8 mouse cellular contexts compared by ENCODE assay signal in the genomic region with DNA sequence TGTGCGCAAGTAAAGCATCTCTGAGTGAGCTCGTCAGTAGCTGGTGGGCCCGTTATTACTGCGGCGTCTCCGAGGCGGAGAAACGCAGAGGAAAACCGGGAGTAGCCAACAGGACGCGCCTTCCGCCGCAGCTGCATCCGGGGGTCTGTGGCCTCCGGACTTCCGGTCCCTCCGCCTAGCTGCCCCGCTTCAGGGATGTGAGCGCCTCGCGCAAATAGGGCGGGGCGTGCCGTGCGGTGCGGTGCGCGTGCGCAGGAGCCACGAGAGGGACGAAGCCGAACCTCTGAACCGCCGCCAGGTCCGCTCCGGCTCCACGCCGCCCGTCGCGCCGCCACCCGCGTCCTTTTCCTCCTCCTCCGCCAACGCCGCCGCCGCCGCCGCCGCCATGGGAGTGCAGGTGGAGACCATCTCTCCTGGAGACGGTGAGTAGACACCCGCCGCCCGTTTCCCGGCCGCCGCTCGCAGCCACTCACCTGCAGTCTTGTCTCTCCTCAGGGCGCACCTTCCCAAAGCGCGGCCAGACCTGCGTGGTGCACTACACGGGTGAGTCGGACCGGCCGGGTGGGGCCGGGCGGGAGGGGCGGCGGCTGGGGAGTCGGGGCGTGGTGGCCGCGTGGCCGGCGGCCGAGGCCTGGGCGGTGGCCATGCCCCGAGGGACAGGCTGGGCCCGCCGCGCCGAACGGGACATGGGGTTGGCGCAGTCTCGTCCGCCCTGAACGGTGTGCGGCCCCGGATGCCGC. TPM values are rescaled to one million over a fixed set of nuclear protein-coding genes. Genes with fewer than 3 reads are reported as not detected.
DNase-seq lines count a peak whose midpoint lies in the region; ATAC-seq lines count a peak whose summit lies in the region.

A gene (plus strand): TSS at position 161 of the 740 bp plus-strand sequence.

- peaks cover 32% of the 10 kb centered on the region for H3K4me1 ChIP-seq in erythroblast, embryonic 14.5 days (ENCODE audit: control insufficient read depth)
- peaks cover 29% of the 10 kb centered on the region for H3K4me1 ChIP-seq in embryonic facial prominence, embryonic 12.5 days
- peaks cover 27% of the 10 kb centered on the region for H3K4me1 ChIP-seq in kidney, embryonic 14.5 days (ENCODE audit: control insufficient read depth, insufficient read depth, low read length)
- H3K4me1 ChIP-seq in limb, embryonic 15.5 days: peaks cover 29% of the 10 kb centered on the region

- peak; percentile 97 to 98 for DNase-seq in heart, adult 9 months (ENCODE audit: low spot score in 2 of 2)
- DNase-seq in monocyte, adult 2 months (ENCODE audit: low read depth in 1 of 2, low spot score in 2 of 2): peak; percentile 66 to 84
- peak; percentile 93 for DNase-seq in spleen, postnatal 36 days (ENCODE audit: low spot score in 2 of 2)

- peak within 1 kb of the TSS; percentile 62 for H3K4me2 ChIP-seq in embryonic facial prominence, embryonic 12.5 days (replicated peaks)
- H3K4me2 ChIP-seq in kidney, embryonic 14.5 days (replicated peaks; ENCODE audit: low read depth, low read length): peak within 1 kb of the TSS; percentile 75
- peak within 1 kb of the TSS; percentile 67 for H3K4me2 ChIP-seq in limb, embryonic 15.5 days

- peaks cover 9% of the 10 kb centered on the region for H3K27me3 ChIP-seq in erythroblast, embryonic 14.5 days (ENCODE audit: control insufficient read depth)
- H3K27me3 ChIP-seq in embryonic facial prominence, embryonic 12.5 days: no peaks in the 10 kb centered on the region
- H3K27me3 ChIP-seq in kidney, embryonic 14.5 days (ENCODE audit: control insufficient read depth, insufficient read depth, low read length): no peaks in the 10 kb centered on the region
- H3K27me3 ChIP-seq in limb, embryonic 15.5 days: no peaks in the 10 kb centered on the region

- H3K4me3 ChIP-seq in erythroblast, embryonic 14.5 days (replicated peaks): peak within 1 kb of the TSS; percentile 70
- H3K4me3 ChIP-seq in embryonic facial prominence, embryonic 12.5 days: peak within 1 kb of the TSS; percentile 97
- peak within 1 kb of the TSS; percentile 97 for H3K4me3 ChIP-seq in kidney, embryonic 14.5 days (ENCODE audit: low read length)
- peak within 1 kb of the TSS; percentile 94 for H3K4me3 ChIP-seq in limb, embryonic 15.5 days

- ATAC-seq in erythroblast, adult 5-6 weeks (replicated peaks; ENCODE audit: low FRiP score, poor library complexity, severe bottlenecking): no peak
- ATAC-seq in embryonic facial prominence, embryonic 12.5 days (ENCODE audit: insufficient number of reproducible peaks, insufficient read depth, low FRiP score, low TSS enrichment): peak; percentile 94
- peak; percentile 96 for ATAC-seq in kidney, embryonic 14.5 days (ENCODE audit: low FRiP score, low TSS enrichment)
- peak; percentile 94 for ATAC-seq in limb, embryonic 15.5 days (ENCODE audit: insufficient number of reproducible peaks, low FRiP score, low TSS enrichment, low read depth)

- peaks cover 17% of the 10 kb centered on the region for H3K36me3 ChIP-seq in erythroblast, embryonic 14.5 days (ENCODE audit: control insufficient read depth)
- H3K36me3 ChIP-seq in embryonic facial prominence, embryonic 12.5 days: peaks cover 22% of the 10 kb centered on the region; the same call in 1 of the 2 replicates
- H3K36me3 ChIP-seq in kidney, embryonic 14.5 days (ENCODE audit: control insufficient read depth, insufficient read depth, low read length): peaks cover 33% of the 10 kb centered on the region
- peaks cover 29% of the 10 kb centered on the region for H3K36me3 ChIP-seq in limb, embryonic 15.5 days

- peak within 1 kb of the TSS; percentile 86 for H3K9ac ChIP-seq in embryonic facial prominence, embryonic 12.5 days
- peak within 1 kb of the TSS; percentile 98 for H3K9ac ChIP-seq in kidney, embryonic 14.5 days (ENCODE audit: low read depth, low read length)
- H3K9ac ChIP-seq in limb, embryonic 15.5 days: peak within 1 kb of the TSS; percentile 99

- H3K27ac ChIP-seq in embryonic facial prominence, embryonic 12.5 days: peak within 1 kb of the TSS; percentile 90
- H3K27ac ChIP-seq in kidney, embryonic 14.5 days (ENCODE audit: low read depth, low read length): peak within 1 kb of the TSS; percentile 95
- H3K27ac ChIP-seq in limb, embryonic 15.5 days: peak within 1 kb of the TSS; percentile 94

- H3K9me3 ChIP-seq in erythroblast, embryonic 14.5 days (ENCODE audit: control insufficient read depth, low read length): no peaks in the 10 kb centered on the region
- H3K9me3 ChIP-seq in embryonic facial prominence, embryonic 12.5 days: no peaks in the 10 kb centered on the region
- H3K9me3 ChIP-seq in kidney, embryonic 14.5 days (ENCODE audit: control insufficient read depth, low read length): no peaks in the 10 kb centered on the region
- H3K9me3 ChIP-seq in limb, embryonic 15.5 days: no peaks in the 10 kb centered on the region

- WGBS in embryonic facial prominence, embryonic 12.5 days: under 1% methylated on average over 78 of the region's 93 CpGs
- 1% methylated on average over 68 of the region's 93 CpGs for WGBS in kidney, embryonic 14.5 days
- 0% methylated on average over 66 of the region's 93 CpGs for WGBS in limb, embryonic 15.5 days

RNA-seq across cellular contexts. Expression of the gene that starts here (rescaled TPM):
- polyA plus RNA-seq in erythroblast, embryonic 14.5 days (2012): 3.4 and 4.3 TPM in 2 replicates
- 11.3 and 18.0 TPM in 2 replicates for total RNA-seq in erythroblast, adult 5-6 weeks (2015; ENCODE audit: low replicate concordance)
- 1.3 and 2.8 TPM in 2 replicates for total RNA-seq in erythroblast, adult 5-6 weeks (2017; ENCODE audit: low replicate concordance)
- polyA plus RNA-seq in embryonic facial prominence, embryonic 12.5 days (2016; fragmentation: Nextera tagmentation; extraction: Ambion mirVana): 472 and 491 TPM in 2 replicates
- polyA plus RNA-seq in kidney, embryonic 14.5 days (2014; fragmentation: Nextera tagmentation; extraction: Ambion mirVana): 573 and 762 TPM in 2 replicates
- polyA plus RNA-seq in limb, embryonic 15.5 days (2015; fragmentation: Nextera tagmentation; extraction: Ambion mirVana): 501 and 547 TPM in 2 replicates

Comparison
In these comparisons a context has a peak if more than half of its experiments do, and no peak if none do; other contexts are left out.
1. RNA of the gene that starts here (polyA plus RNA-seq): 573 to 762 TPM in kidney, embryonic 14.5 days, 501 to 547 TPM in limb, embryonic 15.5 days and 472 to 491 TPM in embryonic facial prominence, embryonic 12.5 days; 3.4 to 4.3 TPM in erythroblast, embryonic 14.5 days; every median in the first group is over 10 times any median in the second.
2. Peak in every context shown above with its lines, with median percentiles within 50 percentile points of each other: H3K4me3 ChIP-seq, H3K27ac ChIP-seq, H3K4me2 ChIP-seq, H3K9ac ChIP-seq and DNase-seq.